Mouse (Mus musculus) forebrain, embryonic 16.5 days (tissue): ENCODE results near the gene Arid5b. TPM values are rescaled to one million over a fixed set of nuclear protein-coding genes. Genes with fewer than 3 reads are reported as not detected.

ENCODE experiments used
- ATAC-seq: fragments of 200-750 bp; cut with Nextera tagmentation; 2 replicates; pipeline ENCODE4 v1.8.0; 2017; ENCODE audit warnings: mild to moderate bottlenecking, moderate library complexity
- H3K27ac ChIP-seq: fragments of 300-500 bp; sonication (generic); 2 replicates; pipeline ENCODE4 v1.5.1; 2014; ENCODE audit warnings: low read length, control low read depth
- H3K27me3 ChIP-seq: fragments of 300-500 bp; sonication (generic); replicated peaks from 2 replicates; pipeline ENCODE4 v1.6.1; 2014; ENCODE audit warnings: low read length; ENCODE audit not compliant: control insufficient read depth, insufficient read depth
- H3K36me3 ChIP-seq: fragments of 300-500 bp; sonication (generic); 2 replicates; pipeline ENCODE4 v1.6.1; 2014; ENCODE audit not compliant: control insufficient read depth, insufficient read depth
- H3K4me1 ChIP-seq: fragments of 300-500 bp; sonication (generic); replicated peaks from 2 replicates; pipeline ENCODE4 v1.6.1; 2014; ENCODE audit warnings: low read length; ENCODE audit not compliant: control insufficient read depth, insufficient read depth
- H3K4me2 ChIP-seq: fragments of 300-500 bp; sonication (generic); 2 replicates; pipeline ENCODE4 v1.6.1; 2014; ENCODE audit warnings: mild to moderate bottlenecking, low read length, control low read depth
- H3K4me3 ChIP-seq: fragments of 300-500 bp; sonication (generic); replicated peaks from 2 replicates; pipeline ENCODE4 v1.5.1; 2014; ENCODE audit warnings: mild to moderate bottlenecking, low read length, control low read depth
- H3K9ac ChIP-seq: fragments of 300-500 bp; sonication (generic); replicated peaks from 2 replicates; pipeline ENCODE4 v1.6.1; 2014; ENCODE audit warnings: low read depth, low read length, control low read depth
- H3K9me3 ChIP-seq: fragments of 300-500 bp; sonication (generic); 2 replicates; pipeline ENCODE4 v1.6.1; 2016; ENCODE audit warnings: low read length; ENCODE audit not compliant: control insufficient read depth
- WGBS: fragments of 180-500 bp; shearing (Covaris S2); extraction: QIAGEN DNeasy Blood & Tissue Kit; methylation state at CpG from one replicate; pipeline ENCODE4 v1.1.7; 2014; 5-methylcytosine and 5-hydroxymethylcytosine counted together
- polyA plus RNA-seq: library from polyadenylated mRNA; unstranded; fragments of >200 nt; fragmentation: Nextera tagmentation; extraction: Ambion mirVana; gene quantifications from 2 replicates; pipeline ENCODE4 v1.2.1, GENCODE M21; 2015

Gene Arid5b
- polyA plus RNA-seq, 1 experiment from 2014 or later: 14.7 TPM

DNA sequence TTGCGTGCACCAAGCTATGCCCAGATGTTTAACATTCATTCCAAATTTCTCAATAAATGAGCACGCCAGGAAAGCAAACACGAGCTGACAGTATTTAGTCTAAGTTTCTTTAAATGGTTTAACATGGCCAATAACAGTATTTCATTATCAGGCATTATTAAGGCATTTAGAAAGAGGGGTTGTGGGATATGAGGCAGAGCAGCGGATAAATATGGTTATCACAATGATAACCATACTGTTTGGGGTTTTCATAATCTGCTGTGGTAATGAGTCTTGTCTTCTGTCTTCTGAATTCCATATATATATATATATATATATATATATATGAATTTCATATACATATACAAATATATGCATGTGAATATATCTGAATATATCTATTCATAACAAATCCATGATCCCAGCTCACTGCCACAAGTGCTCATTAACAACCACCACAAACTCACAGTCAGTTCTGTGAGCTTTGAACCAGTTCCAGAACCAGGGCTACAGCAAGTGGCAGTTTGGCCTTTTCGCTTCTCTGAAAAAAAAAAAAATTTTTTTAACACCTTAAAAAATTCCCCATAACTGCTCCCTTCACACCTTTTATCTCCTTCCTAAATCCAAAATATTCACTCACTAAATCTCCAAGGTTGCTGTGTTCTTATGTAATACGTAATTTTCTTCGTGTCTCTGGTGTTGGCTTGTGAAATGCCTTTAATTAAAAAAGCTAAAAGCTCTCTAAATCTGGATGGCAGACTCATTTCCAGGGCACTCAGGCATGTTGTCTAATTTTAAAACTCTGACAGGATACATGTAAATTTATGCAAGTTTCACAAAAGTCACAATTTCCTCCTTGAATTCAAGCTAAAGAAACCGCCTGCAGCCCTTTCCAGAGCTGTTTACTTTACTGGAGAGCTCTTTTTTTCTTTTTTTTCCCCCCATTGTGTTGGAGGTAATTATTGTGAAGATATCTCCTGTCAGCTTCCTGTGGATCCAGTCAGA, 113.5 kb downstream of the Arid5b start:
- Histone ChIP-seq H3K36me3 (no peaks in the 10 kb centered on the region), H3K9me3 (no peaks in the 10 kb centered on the region), H3K27ac (peak overlapping the region; percentile 22), H3K4me3 (no peak overlapping the region), H3K4me2 (peak overlapping the region; percentile 28; the same call in 1 of the 2 replicates), H3K27me3 (no peaks in the 10 kb centered on the region), H3K9ac (no peak overlapping the region), H3K4me1 (peaks cover 17% of the 10 kb centered on the region)
- 48% methylated on average over 8 of the region's 8 CpGs for WGBS
- ATAC-seq: peak; percentile 56

GRCm38 (mm10) chr10:68164137-68164536, 114.4 kb downstream of the Arid5b start:
- Histone ChIP-seq H3K9me3 (no peaks in the 10 kb centered on the region), H3K4me1 (peaks cover 17% of the 10 kb centered on the region), H3K27ac (no peak overlapping the region), H3K4me2 (no peak overlapping the region), H3K36me3 (no peaks in the 10 kb centered on the region), H3K27me3 (no peaks in the 10 kb centered on the region), H3K9ac (no peak overlapping the region), H3K4me3 (no peak overlapping the region)
- no peak for ATAC-seq
- WGBS: 77% methylated on average over 2 of the region's 2 CpGs

- H3K9me3 ChIP-seq: no peaks in the 10 kb centered on the region
- no peak overlapping the region for H3K4me3 ChIP-seq
- peaks cover 5% of the 10 kb centered on the region; the same call in 1 of the 2 replicates for H3K4me1 ChIP-seq
- 95% methylated on average over 9 of the region's 9 CpGs for WGBS
- no peak overlapping the region for H3K4me2 ChIP-seq
- ATAC-seq: no peak
- no peak overlapping the region for H3K27ac ChIP-seq
- H3K27me3 ChIP-seq: no peaks in the 10 kb centered on the region
- no peak overlapping the region for H3K9ac ChIP-seq
- H3K36me3 ChIP-seq: no peaks in the 10 kb centered on the region
Observed at GRCm38 (mm10) chr10:68159759-68160158, 118.8 kb downstream of the Arid5b start.

DNA sequence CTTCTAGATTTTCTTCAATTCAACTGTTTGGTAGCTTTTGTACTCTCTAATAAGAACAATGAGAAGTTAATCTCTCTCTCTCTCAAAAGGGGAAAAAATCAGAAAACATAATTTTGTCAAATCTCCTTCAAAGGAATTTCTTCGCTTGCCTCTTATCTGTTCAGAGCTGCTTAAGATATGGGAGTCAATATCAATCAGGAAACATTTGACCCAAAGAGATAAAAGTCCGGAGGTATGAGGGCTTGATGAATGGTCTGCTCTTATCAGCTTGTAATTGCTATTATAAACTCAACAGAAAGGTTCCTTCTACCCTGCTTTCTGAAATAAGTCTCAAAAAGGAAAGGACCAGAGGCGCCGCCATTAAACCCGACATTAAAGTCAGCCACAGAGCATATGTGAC, 120.0 kb downstream of the Arid5b start:
- Histone ChIP-seq H3K4me1 (peaks cover 4% of the 10 kb centered on the region), H3K27me3 (no peaks in the 10 kb centered on the region), H3K9ac (no peak overlapping the region), H3K4me2 (no peak overlapping the region), H3K27ac (no peak overlapping the region), H3K36me3 (no peaks in the 10 kb centered on the region), H3K4me3 (no peak overlapping the region), H3K9me3 (no peaks in the 10 kb centered on the region)
- WGBS: 91% methylated on average over 5 of the region's 5 CpGs
- ATAC-seq: no peak

DNA sequence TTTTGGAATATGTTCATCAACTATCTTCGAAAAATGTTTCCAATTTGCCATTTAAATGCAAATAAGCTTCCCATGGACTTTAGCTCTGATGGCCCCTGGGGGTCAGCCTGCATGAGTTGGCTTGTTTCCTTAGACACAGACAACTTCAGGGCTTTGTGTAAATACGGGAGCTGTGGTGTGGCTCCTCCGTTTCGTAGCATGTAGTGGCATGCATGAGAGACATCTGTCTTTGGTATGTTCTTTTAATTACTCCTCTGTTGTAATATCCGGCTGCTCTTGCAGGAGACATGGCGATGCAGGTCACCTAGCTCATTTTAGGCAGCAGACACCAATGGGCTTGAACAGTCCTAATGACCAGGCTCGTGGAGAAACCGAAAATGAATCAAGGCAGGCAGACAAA, 121.0 kb downstream of the Arid5b start:
- H3K27me3 ChIP-seq: no peaks in the 10 kb centered on the region
- WGBS: 60% methylated on average over 8 of the region's 8 CpGs
- H3K9ac ChIP-seq: no peak overlapping the region
- no peaks in the 10 kb centered on the region for H3K9me3 ChIP-seq
- no peak overlapping the region for H3K4me2 ChIP-seq
- H3K4me1 ChIP-seq: peaks cover 11% of the 10 kb centered on the region
- H3K27ac ChIP-seq: no peak overlapping the region
- no peaks in the 10 kb centered on the region for H3K36me3 ChIP-seq
- no peak for ATAC-seq
- H3K4me3 ChIP-seq: no peak overlapping the region

GRCm38 (mm10) chr10:68156646-68157245, 121.8 kb downstream of the Arid5b start:
- H3K27me3 ChIP-seq: no peaks in the 10 kb centered on the region
- 76% methylated on average over 10 of the region's 10 CpGs for WGBS
- no peak overlapping the region for H3K4me3 ChIP-seq
- ATAC-seq: no peak
- H3K4me2 ChIP-seq: no peak overlapping the region
- H3K9me3 ChIP-seq: peaks cover under 1% of the 10 kb centered on the region; the same call in 1 of the 2 replicates
- no peaks in the 10 kb centered on the region for H3K36me3 ChIP-seq
- H3K9ac ChIP-seq: no peak overlapping the region
- peaks cover 11% of the 10 kb centered on the region for H3K4me1 ChIP-seq
- no peak overlapping the region for H3K27ac ChIP-seq

GRCm38 (mm10) chr10:68156159-68156558, 122.4 kb downstream of the Arid5b start:
- no peaks in the 10 kb centered on the region for H3K27me3 ChIP-seq
- no peak overlapping the region for H3K4me3 ChIP-seq
- peaks cover 2% of the 10 kb centered on the region; the same call in 1 of the 2 replicates for H3K36me3 ChIP-seq
- no peak overlapping the region for H3K4me2 ChIP-seq
- 76% methylated on average over 6 of the region's 6 CpGs for WGBS
- no peak overlapping the region for H3K27ac ChIP-seq
- H3K9ac ChIP-seq: no peak overlapping the region
- no peak for ATAC-seq
- peaks cover 3% of the 10 kb centered on the region; the same call in 1 of the 2 replicates for H3K9me3 ChIP-seq
- peaks cover 11% of the 10 kb centered on the region for H3K4me1 ChIP-seq

GRCm38 (mm10) chr10:68155431-68156119, 123.0 kb downstream of the Arid5b start:
- H3K27me3 ChIP-seq: no peaks in the 10 kb centered on the region
- ATAC-seq: no peak
- no peak overlapping the region for H3K4me2 ChIP-seq
- no peak overlapping the region for H3K9ac ChIP-seq
- H3K4me1 ChIP-seq: peaks cover 11% of the 10 kb centered on the region
- H3K27ac ChIP-seq: no peak overlapping the region
- no peak overlapping the region for H3K4me3 ChIP-seq
- peaks cover 2% of the 10 kb centered on the region; the same call in 1 of the 2 replicates for H3K36me3 ChIP-seq
- H3K9me3 ChIP-seq: peaks cover 3% of the 10 kb centered on the region; the same call in 1 of the 2 replicates
- 99% methylated on average over 6 of the region's 6 CpGs for WGBS
